Mouse (Mus musculus): Measurements from ENCODE around the gene Akap13.

DNA sequence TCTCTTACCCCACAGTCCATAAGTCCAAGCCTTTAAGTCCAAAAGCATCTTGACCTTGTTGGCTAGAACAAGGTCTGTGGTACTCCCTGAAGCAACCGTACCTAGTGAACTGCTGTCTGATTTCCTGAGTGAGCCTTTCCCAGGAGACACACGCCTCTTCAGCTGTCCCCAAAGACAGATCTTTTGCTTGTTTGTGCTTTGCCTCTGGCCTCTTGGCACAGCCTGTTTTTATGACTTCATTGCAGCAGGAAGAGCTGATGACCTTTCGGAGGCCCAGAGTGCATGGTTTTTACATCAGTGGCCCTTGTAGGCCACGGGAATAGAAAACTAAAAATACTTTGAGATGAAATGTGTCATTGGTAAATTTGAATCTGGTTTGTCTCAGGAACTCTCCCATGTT, 260.6 kb downstream of the Akap13 start:
- no peak for TF ChIP-seq GABPA (IDR thresholded peaks at IDR 0.05; ENCODE audit: insufficient replicate concordance, low read depth, low read length)
- TF ChIP-seq POLR2A (IDR thresholded peaks at IDR 0.05; ENCODE audit: low read depth, low read length), result no peak
- no peak for TF ChIP-seq CTCF (conservative IDR thresholded peaks at IDR 0.05 in 1 of 2, IDR thresholded peaks at IDR 0.05 in 1 of 2; ENCODE audit: low read depth in 2 of 2, low read length in 2 of 2)
- no peak for TF ChIP-seq ELF1 (IDR thresholded peaks at IDR 0.05; ENCODE audit: low read depth, low read length)
